Comparison of ENCODE assay signal across 8 mouse cellular contexts in genomic region chr13:93073595-93073994, GRCm38 (mm10).
DNase-seq lines count a peak whose midpoint lies in the region; ATAC-seq lines count a peak whose summit lies in the region.

No protein-coding gene starts in this region.

- WGBS in embryonic facial prominence, embryonic 14.5 days = 24% methylated on average over 2 of the region's 2 CpGs

- H3K9ac ChIP-seq in embryonic facial prominence, embryonic 14.5 days (ENCODE audit: low read depth, low read length) = no peak overlapping the region

- H3K4me3 ChIP-seq in embryonic facial prominence, embryonic 14.5 days (ENCODE audit: low read depth, low read length) = no peak overlapping the region

- peak overlapping the region; percentile 51 for H3K4me2 ChIP-seq in embryonic facial prominence, embryonic 14.5 days (ENCODE audit: low read depth, low read length)

- H3K36me3 ChIP-seq in embryonic facial prominence, embryonic 14.5 days (ENCODE audit: control insufficient read depth, insufficient read depth, low read length) = no peaks in the 10 kb centered on the region

- peak; percentile 38 for DNase-seq in gastrocnemius, postnatal 10 days
- DNase-seq in gastrocnemius, postnatal 25 days = no peak
- peak; percentile 63 for DNase-seq in embryonic facial prominence, embryonic 14.5 days (ENCODE audit: low spot score)
- peak; percentile 73 to 81 for DNase-seq in left cerebral cortex, postnatal 14 days (ENCODE audit: low spot score in 2 of 2)
- DNase-seq in right cerebral cortex, postnatal 4 days = peak; percentile 71
- no peak for DNase-seq in natural killer cell, adult 2 months (ENCODE audit: low spot score in 2 of 2)
- no peak for DNase-seq in ovary, postnatal 10 days (ENCODE audit: low spot score)

- H3K4me1 ChIP-seq in embryonic facial prominence, embryonic 14.5 days (ENCODE audit: control insufficient read depth, insufficient read depth, low read length) = peaks cover 18% of the 10 kb centered on the region

- no peaks in the 10 kb centered on the region for H3K27me3 ChIP-seq in embryonic facial prominence, embryonic 14.5 days (replicated peaks; ENCODE audit: control insufficient read depth, insufficient read depth, low read length)

- H3K9me3 ChIP-seq in embryonic facial prominence, embryonic 14.5 days (ENCODE audit: control insufficient read depth, low read length) = peaks cover 12% of the 10 kb centered on the region

- intact Hi-C loops in left cerebral cortex, postnatal 14 days (cut with DNase I) = no loop called here

- H3K27ac ChIP-seq in embryonic facial prominence, embryonic 14.5 days (replicated peaks; ENCODE audit: low read depth, low read length) = no peak overlapping the region; the same call in 1 of the 2 replicates

- peak; percentile 52 for ATAC-seq in CD4-positive, CD25-positive, alpha-beta regulatory T cell, adult 4 months
- 0 out of 2 replicates have a peak, but pooled peaks have one; percentile 67 for ATAC-seq in embryonic facial prominence, embryonic 14.5 days (ENCODE audit: low read depth)

Comparison
In these comparisons a context has a peak if more than half of its experiments do, and no peak if none do; other contexts are left out.
1. DNase-seq: peak in gastrocnemius, postnatal 10 days (single experiment), embryonic facial prominence, embryonic 14.5 days (single experiment), left cerebral cortex, postnatal 14 days (2 of 2) and right cerebral cortex, postnatal 4 days (single experiment); none in gastrocnemius, postnatal 25 days (single experiment), natural killer cell, adult 2 months (0 of 2) and ovary, postnatal 10 days (single experiment).